Mouse (Mus musculus) mesoderm, embryonic 11.5 days (tissue): ENCODE results near the gene Cpeb4.
"Not testable (repeated sequence)": the region's sequence is repeated elsewhere in the genome, so short reads cannot be mapped to it uniquely, and the experiment has no call there.

Experiments used
- DNase-seq: peaks from one replicate; pipeline ENCODE4 v3.0.0-alpha.2; 2012; ENCODE audit warnings: low read depth, low spot score

The Cpeb4 gene

DNA sequence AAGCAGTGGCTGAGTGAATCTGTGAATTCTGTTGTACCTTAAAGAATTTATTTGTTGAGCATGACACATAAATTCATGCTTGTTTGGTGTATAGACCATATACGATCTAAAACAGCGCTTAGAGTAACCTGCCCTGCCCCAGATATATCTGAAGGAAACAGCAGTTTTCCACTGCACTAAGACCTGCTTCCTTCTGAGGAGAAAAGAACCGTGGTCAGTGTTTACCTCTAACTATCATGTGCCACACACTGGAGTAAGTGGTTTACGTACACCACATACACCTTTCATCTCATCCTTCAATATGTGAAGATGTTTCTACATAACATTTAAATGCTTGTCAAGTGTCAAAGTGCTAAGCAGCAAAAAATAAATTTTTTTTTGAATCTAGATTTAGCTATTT, 102.1 kb downstream of the Cpeb4 start:
- no peak for DNase-seq

DNA sequence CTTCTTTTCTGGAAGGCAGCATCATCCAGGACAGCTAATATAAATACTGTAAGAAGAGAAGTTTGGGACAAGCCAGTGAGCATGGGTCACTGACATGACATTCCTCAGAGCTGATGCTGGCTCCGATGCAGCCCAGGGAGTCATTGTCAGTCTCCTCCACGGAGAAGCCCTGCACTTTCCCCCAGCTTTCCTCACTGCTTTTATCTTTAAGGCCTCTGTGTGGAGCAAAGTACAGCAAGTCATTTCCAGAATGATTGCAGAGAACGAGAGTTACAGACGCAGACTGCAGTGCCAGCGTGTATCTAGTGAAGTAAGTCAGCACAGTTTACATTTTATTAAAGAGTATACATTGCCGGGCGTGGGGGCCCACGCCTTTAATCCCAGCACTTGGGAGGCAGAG, 102.8 kb downstream of the Cpeb4 start:
- no peak for DNase-seq

DNA sequence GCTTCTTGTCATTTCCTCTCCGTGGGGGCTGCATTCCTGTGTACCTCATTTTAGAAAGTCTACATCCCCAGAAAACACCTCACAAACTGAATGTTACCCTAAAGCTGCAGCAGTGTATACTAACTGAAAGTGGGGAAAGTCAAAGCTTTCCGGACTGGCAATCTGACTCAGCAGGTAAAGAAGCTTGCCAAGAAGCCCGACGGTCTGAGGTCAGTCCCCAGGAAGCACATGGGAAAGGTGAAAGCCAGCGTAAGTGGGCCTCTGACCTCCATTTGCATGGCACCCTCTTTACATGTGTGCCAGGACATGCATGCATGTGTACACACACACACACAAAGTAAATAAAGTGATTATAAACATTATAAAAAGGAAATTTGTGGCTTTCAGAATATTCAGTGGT, 103.7 kb downstream of the Cpeb4 start:
- no peak for DNase-seq

DNA sequence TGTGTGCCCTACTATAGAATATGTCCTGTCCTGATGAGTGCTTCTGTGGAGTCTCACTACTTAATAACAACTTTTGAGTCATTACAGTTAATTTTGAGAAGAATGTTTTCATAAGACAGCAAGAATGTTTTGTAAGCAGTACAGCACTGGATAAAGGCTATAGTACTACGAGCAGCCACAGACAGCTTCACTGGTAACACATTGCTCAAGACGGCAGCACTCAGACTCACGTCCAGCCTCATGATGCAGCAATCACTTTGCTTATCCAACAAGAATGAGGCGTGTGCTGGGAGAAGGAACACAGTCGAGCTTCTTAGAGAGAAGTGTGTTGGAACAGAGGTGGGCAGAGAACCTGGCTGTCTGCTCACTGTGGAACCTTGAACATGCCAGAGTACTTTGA, 104.1 kb downstream of the Cpeb4 start:
- DNase-seq: no peak

DNA sequence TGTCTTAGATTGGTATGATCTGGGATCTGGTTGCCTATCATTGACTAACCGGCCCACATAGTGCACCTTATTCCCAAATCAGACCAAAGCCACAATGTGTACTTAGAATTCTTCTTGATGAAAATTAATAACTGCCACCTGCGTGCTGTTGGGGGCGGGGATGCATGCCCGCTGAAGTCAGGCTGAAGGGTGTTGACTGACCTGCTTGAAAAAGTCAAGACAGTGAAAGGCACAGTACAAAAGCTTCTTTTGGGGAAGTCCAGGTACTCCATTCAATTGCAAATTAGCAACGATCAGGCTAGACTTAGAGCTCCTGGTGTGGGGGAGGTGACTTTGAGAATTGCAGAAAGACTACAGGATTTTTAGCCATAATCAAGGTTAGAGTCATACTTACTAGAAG, 108.1 kb downstream of the Cpeb4 start:
- not testable (repeated sequence) for DNase-seq

DNA sequence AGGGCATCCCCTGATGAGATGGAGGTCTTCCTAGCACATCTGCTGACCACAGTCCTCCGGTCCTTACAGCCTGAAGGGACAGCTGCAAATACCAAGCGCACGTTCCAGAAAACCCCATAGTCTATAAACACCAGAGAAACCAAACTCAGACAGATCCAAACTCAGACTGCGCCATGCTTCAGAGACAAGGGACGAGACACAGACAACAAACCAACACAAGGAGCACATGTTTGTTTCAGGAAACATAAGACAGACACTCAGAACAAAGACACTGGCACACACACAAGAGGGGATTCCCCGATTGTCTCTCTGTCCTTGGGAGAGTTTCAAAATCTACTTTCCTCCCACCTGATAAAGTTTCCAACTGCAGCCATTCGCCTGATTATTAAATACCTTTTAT, 109.8 kb downstream of the Cpeb4 start:
- no peak for DNase-seq

DNA sequence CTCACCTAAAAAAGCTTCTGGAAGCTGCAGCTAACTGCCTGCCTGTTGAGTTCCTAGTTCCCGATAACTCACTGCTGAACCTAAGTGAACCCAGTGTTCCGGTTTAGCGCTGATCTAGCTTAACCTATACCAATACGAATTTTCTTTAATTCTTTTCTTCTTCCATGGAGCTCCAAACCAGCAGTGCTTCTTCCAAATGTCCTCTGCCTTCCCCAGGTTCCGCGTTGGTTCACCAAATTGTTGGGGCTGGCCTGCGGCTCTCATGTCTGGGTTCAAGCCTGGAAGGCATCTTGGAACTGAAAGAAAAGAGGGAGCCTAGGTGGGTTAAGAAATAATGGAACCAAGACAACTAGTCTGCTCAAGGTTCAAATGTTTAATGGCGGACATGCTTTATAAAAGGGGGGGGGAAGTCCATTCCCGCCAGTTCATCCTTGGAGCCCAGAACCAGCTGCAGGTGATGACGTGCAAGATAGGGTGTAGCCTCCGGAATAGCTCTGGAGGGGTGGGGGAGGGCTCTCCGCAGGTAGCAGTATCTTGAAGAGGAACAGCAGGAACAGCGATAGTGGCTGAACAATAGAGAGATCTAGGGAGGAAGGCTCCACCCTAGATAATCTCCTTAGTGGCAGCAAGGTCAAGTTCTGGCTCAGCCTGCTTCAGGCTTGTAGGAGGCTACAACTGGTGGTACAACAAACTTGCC, 110.4 kb downstream of the Cpeb4 start:
- not testable (repeated sequence) for DNase-seq

DNA sequence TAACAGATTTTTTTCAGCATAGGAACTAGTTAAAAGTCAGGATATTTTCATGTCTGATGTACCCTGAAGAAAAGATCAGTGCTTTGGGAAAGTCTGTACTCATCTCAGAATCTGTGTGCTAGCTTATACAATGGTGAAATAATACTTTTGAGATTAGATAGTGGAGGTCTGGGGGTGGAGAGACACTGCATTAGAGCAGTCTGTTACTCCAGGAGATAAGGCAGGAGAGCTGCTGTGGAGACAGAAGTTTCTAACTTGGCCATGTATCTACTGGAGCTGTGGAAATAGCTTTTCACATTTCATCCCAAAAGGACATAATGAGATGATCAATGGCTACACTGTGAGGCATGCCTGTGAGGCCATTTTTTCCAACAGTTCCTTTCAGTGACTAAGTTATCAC, 111.2 kb downstream of the Cpeb4 start:
- DNase-seq: no peak

DNA sequence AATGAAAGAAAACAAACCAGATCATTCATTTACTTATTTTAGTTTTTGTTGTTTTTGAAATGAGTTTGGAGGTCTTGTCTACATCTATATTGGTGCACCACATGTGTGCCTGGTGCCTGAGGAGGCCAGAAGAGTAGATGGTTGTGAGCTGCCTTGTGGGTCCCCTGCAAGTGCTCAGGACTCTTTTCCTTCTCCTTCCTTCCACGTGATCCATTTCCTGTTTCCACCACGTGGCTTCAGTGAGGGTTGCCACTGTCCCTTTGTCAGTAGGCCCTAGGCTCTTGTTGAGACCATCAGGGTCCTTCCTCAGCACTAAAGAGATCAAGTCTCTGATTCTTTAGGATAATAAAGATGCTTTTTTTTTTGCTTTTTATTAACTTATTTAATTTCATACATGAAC, 112.8 kb downstream of the Cpeb4 start:
- no peak for DNase-seq
